Mouse (Mus musculus): ENCODE data around the gene Purb.
A peak's percentile ranks its signal among the peaks of the same experiment; 100 is the strongest.
"Not testable (repeated sequence)": the region's sequence is repeated elsewhere in the genome, so short reads cannot be mapped to it uniquely, and the experiment has no call there.

Gene Purb

DNA sequence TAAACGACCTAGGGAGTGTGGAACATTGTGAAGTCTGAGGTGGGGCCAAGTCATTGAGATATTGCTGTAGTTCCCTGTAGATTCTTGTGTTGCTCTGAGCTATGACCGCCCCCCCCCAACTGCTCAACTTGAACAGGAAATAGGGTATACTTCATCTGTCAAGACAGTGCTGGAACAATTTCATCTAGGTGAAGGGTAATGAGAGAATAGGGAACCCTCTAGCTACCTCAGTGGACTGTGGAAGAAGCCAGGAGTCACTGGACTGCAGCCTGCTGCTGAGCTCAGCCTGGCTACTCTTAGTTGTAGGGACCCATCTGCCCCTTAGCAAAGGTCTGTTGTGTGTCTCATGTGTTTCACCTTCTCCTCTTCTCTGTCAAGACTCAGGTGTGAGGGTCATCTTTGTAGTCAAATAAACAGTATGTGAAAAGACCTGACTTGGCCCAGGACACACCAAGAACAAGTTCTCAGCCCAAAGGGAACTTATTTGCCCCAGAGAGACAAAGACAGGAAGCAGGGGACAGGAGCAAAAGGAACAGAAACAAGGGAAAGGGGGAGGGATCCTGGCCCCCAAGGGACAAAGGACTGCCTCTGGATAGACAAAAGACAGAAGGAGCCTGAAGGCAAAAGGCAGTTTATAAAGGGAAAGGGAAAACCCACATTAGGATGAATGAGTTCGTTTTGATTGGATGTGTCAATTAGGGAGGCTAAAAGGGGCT, 8.7 kb upstream of the Purb start:
- no peak for DNase-seq (ENCODE audit: low read depth)

DNA sequence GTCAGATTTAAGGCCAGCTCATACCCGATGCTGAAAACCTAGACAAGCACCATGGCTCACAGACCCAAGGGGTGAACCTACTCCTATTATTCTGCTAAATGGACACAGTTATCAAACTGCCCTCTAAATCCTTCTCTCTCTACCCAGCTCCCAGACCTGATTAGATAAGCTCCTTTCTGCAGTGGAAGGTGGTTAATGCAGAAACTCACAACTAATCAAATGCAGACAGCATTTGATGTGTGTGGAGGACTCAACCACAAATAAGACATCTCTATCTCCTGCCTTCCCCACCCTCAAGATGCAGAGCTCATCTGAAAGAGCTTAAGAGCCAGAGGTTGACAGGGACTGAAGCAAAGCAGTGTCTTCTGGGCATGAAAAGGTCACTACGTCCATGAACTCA, 7.4 kb upstream of the Purb start:
- DNase-seq (ENCODE audit: low read depth) = no peak

DNA sequence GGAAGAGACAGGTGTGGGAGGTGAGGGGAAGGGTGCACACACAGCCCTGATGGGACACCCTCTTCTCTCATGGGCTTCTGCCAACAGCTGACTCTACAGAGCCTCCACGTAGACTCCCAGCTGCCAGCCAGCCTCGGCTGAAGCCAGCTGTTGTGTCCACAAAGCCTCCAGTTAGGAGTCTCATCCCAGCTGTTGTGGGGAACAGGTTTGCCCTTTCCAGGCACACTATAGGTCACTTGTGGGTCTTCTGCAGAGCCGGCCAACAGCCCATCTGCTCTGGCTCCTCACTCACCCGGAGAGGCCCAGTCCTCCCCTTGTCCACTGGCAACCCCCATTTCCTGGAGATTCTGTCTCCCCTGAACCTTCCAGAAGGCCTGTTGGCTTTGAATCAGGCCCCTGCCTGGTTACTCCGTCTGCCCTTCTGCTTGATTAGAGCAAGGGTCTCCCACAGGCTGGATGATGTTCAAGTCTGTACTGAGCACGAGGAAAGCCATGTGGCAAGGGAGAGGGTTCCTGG, 6.0 kb upstream of the Purb start:
- no peak for DNase-seq (ENCODE audit: low read depth)

DNA sequence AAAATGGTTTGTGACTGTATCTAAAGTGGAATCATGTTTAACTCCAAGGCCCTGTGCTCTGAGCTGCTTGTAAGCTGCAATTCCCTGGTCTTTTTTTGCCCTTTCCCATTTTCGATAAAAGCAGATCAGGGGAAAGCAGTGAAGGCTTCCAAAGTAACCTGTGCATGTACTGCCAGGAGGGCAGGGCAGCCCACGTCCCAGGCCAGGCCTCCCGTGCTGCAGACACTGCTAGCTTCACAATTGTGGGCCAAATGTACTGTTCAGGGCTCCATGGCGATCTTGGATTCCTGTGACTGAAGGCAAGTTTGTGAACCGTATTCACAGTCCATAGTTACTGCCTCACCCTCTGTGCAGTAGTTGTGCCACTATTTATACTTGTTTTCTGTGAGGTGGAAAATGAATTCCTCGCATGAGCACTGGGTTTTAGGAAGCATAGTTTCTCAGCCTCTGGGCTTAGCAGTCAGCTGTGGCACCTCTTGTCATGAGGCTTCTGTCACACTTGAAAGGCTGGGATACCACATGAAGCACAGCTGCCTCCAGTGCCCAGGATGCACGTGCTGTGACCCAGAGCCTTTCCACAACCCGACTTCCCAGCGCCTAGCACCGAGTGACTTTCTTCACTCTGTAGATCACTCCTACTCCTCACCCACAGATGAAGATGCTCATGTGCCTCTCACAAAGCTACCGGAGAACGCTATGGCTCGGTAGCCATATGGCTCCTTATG, 5.1 kb upstream of the Purb start:
- no peak for DNase-seq (ENCODE audit: low read depth)

DNA sequence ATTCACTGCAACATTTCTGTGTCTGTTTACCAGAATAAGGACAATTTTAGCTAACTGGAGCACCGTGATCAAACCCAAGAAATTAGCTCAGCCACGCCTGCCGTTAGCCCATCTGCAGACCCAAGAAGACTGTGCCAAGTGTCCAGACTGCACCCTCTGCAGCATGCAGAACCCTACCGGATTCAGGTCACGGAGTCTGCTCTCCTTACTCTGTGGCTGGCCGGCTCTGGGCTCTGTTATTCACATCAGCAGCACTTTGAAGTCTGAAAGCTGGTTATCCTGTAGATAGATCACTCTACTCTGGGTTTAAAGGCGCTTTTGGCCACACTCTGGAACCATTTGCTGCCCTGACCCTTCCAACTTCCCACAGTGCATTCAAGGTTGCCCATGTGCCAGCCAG, 4.5 kb upstream of the Purb start:
- DNase-seq (ENCODE audit: low read depth) = no peak

DNA sequence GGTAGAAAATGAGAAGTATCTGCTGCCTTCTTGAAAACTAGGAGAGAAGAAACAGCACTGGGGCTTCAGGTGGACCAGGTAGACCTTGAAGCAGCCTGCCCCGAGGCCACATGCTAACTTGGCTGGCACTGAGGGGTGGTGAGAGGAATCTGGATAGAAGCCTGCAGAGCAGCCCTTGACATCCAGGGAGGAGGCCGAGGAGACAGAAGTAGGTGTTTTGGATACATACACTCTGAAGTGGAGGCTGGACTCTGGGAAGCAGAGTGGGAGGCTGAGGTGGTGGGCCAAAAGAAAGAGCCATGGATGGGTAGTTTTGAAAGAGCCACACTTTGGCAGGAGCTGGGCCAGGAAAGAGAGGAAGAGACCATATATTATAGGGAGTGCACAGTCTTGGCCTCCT, 3.5 kb upstream of the Purb start:
- DNase-seq (ENCODE audit: low read depth) = no peak

DNA sequence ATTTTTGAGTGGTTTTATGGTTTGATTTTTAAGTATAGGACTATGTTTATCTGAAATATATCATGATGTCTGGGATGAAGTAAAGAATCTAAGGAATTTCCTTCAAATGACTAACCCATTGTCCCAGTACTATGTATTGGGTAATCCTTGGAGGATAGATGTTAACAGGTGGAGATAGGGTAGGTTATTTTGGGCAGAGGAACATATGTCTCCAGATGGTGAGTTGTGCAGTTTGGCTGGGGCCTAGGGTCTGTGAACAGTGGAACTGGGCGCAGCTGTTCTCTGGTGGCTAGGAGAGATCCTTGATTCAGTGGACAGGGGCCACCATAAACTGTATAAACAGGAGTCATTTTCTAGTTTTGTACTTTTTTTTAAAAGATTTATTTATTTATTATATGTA, 1.6 kb upstream of the Purb start:
- DNase-seq (ENCODE audit: low read depth) = no peak

DNA sequence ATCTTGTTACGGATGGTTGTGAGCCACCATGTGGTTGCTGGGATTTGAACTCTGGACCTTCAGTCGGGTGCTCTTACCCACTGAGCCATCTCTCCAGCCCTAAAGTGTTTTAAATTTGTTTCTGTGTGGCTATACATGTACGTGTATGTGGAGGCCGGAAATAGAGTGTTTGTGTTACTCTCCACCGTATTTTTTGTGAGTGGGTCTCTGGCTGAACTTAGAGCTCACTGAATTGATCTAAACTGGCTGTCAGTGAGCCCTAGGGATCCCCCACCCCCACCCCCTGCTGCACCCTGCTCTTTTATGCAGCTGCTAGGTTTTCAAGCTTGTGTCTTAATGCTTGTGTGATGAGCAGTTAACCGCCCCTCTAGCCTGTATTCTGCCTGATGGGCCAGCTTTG, 1.2 kb upstream of the Purb start:
- DNase-seq (ENCODE audit: low read depth) = no peak

DNA sequence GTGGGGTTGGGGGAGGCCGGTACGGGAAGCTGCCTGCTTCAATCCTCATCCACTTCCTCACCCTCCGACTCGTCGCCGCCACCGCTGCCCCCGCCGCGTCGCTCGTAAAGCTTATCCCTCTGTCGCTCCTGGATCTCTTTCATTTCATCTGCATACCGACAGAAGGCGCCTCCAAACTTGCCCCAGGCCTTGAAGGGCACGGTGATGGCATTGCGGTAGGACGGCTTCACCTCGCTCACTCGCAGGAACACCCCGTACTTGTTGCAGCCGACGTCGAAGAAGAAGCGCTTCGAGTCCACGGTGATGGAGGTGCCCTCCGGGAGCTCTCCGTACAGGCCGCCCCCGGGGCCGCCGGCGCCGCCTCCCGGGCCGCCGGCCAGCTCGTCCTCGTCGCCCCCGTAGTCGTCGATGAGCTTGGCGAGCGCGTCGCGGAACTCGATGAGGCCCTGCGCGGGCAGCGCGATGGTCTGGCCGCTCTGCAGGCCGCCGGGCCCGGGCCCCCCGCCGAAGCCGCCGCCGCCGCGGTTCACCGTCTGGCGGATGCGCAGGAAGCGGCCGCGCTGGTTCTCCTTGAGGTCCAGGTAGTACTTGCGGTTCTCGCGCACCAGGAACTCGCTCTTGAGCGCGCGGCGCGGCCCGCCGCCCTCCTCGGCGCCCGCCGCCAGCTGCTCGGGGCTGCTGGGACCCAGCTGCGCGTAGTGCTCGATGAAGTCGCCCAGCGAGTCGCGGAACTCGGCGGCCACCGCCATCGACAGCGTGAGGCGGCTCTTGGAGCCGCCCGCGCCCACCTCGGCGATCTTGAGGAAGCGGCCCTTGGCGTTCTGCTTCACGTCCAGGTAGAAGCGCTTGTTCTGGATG, 614 bp downstream of the Purb start:
- peak; percentile 76 for DNase-seq (ENCODE audit: low read depth)

DNA sequence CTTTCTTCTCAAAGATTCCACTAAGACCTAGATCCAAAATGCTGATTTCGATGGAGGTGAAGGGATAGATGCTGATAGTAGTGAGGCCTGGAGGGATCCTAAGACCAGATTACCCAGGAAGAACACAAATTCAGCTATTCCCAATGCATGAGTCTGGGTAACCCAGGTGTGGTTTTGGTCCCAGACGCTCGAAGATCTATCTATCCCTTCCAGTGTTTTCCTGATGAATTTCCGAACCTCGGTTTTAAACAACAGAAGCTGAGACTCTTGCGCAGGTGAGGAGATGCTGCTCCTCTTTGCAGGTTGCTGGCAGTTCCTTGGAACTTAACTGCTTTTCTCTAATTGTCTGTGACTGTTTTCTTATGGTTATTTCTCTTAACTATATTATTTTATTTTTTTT, 1.3 kb downstream of the Purb start:
- no peak for DNase-seq (ENCODE audit: low read depth)

DNA sequence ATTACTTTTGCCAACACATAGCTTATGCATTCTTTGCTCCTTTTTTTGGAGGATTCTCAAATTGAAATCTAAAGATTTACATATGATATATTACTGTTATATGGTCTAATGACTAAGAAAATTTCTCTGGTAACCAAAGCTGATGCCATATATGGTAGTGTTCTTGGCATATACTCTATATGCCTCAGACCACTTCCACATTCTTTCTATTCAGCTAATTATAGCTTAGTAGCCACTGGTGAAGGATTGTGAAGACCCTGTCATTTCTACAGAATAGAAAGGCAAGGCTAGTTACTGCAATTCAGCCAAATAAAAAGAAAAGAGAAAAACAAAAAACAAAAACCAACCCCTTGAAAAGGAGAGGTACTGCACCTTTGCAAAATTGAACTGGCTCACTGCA, 3.6 kb downstream of the Purb start:
- no peak for DNase-seq (ENCODE audit: low read depth)

DNA sequence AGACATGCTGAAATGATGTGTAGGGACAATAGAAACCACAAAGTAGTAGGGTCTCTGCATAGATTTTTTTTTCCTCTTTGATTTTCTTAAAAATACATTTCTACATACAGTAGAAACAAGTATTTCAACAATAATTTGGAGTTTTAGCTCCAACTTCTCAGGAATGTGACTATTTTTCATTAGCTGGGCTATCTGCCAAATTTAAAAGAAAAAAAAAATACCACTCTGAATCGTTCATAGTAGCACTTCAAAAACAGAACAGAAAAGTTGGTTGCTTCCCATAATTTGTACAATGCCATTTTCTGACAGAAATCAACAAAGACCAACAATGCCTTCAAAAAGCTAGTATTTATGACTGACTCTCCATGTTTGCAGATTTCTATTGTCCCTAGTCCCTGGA, 4.2 kb downstream of the Purb start:
- no peak for DNase-seq (ENCODE audit: low read depth)

DNA sequence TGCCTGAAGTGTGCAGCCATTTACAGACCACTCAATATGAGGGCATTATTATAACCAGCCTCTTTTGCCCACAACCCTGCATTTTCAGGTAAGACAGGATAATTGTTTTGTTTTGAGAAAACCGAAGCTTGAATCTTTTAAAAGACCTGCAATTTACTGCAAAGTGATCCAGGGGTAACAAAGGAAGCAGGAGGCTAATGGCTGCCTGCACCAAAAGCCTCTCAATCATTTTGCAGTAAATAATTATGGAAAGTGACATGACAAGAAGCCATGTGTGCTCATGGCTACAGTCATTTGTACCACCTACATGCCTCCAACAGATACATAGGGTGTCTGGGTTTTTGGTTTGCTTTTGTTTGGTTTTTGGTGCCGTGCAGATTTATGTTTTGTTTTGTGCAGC, 4.7 kb downstream of the Purb start:
- DNase-seq (ENCODE audit: low read depth) = no peak

DNA sequence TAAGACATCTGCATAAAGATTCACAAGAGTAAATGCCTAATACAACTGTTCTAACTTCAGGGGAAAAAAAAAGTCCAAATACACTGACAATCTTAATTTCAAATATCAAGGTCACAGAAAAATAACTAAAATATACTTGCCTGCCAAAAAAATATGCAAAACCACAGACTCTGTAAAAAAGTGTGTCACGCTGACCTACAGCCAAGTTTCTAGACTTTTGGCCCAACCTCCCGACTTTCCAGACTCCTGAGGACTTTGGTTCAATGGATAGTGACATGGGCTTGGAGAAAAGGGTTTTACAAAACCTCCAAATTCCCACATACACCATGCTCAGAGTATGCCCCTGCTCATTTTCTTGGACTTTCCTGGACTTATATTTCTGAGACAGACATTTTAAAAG, 7.2 kb downstream of the Purb start:
- no peak for DNase-seq (ENCODE audit: low read depth)

DNA sequence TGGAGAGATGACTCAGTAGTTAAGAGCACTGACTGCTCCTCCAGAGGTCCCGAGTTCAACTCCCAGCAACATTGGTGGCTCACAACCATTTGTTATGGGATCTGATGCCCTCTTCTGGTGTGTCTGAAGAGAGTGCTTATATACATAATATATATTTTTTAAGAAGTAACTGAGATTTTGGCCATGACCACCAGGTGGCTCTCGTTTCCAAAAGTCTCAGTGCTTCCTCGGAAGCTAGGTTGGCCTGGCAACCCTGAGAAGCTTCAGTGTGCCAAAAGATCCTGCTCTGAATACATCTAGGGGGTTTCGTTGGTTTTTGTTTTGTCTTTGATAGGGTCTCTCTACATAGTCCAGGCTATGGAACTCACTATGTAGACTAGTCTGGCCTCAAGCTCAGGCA, 10.6 kb downstream of the Purb start:
- peak; percentile 92 for DNase-seq (ENCODE audit: low read depth)

DNA sequence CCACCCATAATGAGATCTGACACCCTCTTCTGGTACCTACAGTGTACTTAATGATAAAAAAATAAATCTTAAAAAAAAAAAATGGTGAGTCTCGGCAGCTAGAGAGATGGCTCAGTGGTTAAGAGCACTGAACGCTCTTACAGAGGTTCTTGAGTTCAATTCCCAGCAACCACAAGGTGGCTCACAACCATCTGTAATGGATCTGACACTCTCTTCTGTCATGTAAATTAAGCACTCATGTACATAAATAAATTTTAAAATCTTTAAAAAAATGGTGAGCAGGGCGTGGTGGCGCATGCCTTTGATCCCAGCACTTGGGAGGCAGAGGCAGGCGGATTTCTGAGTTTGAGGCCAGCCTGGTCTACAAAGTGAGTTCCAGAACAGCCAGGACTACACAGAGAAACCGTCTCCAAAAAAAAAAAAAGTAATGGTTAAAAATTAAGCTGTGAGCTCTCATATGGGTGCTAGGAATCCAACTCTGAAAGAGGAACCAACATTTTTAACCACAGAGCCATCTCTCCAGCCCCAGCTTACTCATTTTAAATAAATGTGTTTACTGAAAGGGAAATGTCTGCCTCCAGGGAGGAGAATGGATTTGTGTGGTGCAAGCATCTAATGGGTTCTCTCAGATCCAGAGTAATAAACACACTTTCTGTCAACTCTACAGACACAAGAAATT, 12.4 kb downstream of the Purb start:
- no peak for DNase-seq (ENCODE audit: low read depth)

DNA sequence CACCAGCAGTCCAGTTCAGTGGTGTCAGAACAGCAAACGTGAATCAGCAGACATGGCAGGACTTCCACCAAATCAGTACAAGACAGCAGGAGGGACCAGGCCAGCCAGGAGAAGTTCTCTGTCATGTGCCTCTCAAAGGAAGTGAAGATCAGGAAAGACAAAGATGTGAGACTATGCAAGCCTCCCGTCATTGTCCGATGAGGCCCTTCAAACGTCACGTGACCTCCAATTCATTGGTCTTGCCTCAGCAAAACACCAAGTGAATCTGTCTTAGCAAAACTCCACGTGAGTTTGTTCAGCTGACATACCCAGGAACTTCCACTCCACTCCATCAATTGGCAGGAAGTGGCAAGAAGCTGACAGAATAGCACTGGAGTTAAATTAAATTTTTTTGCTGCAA, 19.6 kb downstream of the Purb start:
- DNase-seq (ENCODE audit: low read depth) = no peak

DNA sequence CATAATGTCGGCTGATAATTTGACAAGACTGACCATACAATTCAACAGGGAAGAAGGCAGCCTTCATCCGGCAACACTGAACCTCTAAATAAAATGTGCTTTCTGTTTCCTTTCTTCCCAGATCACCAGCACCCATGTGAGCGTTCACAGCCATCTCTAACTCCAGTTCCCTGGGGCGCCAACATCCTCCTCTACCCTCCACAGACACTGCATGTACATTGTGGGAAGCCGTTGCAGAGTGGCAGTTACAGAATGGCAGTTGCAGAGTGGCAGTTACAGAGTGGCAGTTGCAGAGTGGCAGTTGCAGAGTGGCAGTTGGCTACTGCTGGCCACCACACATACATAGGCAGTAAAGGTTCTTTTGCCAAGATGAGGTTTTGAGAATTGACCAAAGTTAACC, 27.6 kb downstream of the Purb start:
- not testable (repeated sequence) for DNase-seq (ENCODE audit: low read depth)

DNA sequence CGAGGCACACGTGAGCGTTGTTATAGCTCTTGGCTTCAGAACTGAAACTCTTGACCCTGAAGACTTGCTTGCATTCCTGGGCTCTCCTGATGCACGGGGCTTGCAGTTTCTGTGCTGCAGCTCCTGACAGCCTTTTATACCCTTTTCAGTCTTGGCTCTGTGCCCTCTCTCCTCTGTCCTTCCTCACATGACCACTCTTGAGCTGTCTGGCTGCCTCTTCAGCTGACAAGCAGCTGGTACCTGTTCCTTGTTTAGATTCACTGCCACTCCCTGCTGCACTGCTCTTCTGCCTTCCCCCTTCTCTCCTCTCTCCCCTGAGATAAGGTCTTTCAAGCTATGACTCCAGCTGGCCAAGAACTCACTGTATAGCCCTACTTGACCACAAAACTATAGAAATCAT, 28.2 kb downstream of the Purb start:
- no peak for DNase-seq (ENCODE audit: low read depth)

DNA sequence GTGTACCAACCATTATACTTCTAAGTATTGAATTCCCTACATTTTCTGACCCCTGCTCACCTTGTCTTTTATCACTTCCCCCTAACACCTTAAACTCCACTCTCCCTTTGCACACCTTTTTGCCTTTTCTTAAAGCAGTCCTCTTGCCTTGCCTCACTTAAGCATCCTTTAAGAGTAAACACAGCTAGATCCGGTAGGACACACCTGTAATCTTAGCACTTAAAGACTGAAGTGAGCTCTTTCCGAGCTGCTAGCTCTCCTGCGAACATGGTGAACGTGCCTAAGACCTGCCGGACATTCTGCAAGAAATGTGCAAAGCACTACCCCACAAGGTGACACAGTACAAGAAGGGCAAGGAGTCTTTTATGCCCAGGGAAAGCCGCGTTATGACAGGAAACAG, 29.8 kb downstream of the Purb start:
- DNase-seq (ENCODE audit: low read depth) = no peak

DNA sequence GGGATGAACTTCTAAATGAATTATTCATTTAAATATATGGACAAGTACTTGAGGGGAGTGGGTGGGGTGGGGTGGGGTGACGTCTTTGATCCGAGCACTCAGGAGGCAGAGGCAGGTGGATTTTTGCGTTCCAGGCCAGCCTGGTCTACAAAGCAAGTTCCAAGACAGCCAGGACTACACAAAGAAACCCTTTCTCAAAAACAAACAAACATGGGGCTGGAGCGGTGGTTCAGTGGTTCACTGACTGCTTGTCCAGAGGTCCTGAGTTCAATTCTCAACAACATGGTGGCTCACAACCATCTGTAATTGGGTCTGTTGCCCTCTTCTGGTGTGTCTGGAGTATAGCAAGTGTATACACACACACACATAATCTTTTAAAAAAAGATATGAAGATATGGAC, 30.3 kb downstream of the Purb start:
- DNase-seq (ENCODE audit: low read depth) = no peak

Data from naive thymus-derived CD4-positive, alpha-beta T cell, adult 2 months (primary cell).